Mouse (Mus musculus): ENCODE results near the gene Sco1. TPM values are rescaled to one million over a fixed set of nuclear protein-coding genes. Genes with fewer than 3 reads are reported as not detected.
A peak's percentile ranks its signal among the peaks of the same experiment; 100 is the strongest.

Sco1 gene
- total and polyA plus RNA-seq, 3 experiments = 15.4 to 32.7 (median 20.4) TPM

- Histone ChIP-seq H3K4me1 (ENCODE audit: control insufficient read depth in 1 of 2, insufficient read depth in 2 of 2) (peaks cover 8 to 24% of the 10 kb centered on the region in 2 experiments), H3K36me3 (replicated peaks in 1 of 2; ENCODE audit: control insufficient read depth in 1 of 2, insufficient read depth in 1 of 2, low read length in 1 of 2) (no peaks in the 10 kb centered on the region), H3K79me2 (replicated peaks; ENCODE audit: control insufficient read depth, extremely low read depth, insufficient read depth, poor library complexity, severe bottlenecking) (no peaks in the 10 kb centered on the region), H3K9me3 (replicated peaks; ENCODE audit: low read length) (no peaks in the 10 kb centered on the region), H3K9ac (ENCODE audit: insufficient read depth, low read depth) (no peak overlapping the region), H3K4me3 (replicated peaks in 1 of 3; ENCODE audit: low read depth in 2 of 3, low read length in 2 of 3, poor library complexity in 1 of 3) (no peak overlapping the region), H3K27ac (ENCODE audit: insufficient read depth, low read depth) (no peak overlapping the region), H3K4me2 (ENCODE audit: insufficient read depth, low read depth, poor library complexity, severe bottlenecking) (0 out of 2 replicates have a peak overlapping the region, but pooled peaks have one; percentile 2), H3K27me3 (replicated peaks) (peaks cover 61% of the 10 kb centered on the region)
- peak; percentile 92 for DNase-seq (ENCODE audit: extremely low read depth)
- in situ Hi-C loops (cut with MboI; ENCODE audit: low pct_ligation_motif_present, low pct_unique_long_range_greater_than_20kb, low sequenced_read_pairs) = no loop called here
- TF ChIP-seq E2F4 (IDR thresholded peaks at IDR 0.05; ENCODE audit: insufficient replicate concordance, low read depth, low read length) (0 out of 2 replicates have a peak, but pooled peaks have one; percentile 59), USF1 (IDR thresholded peaks at IDR 0.05; ENCODE audit: low read depth, low read length) (no peak), POLR2A (IDR thresholded peaks at IDR 0.05; ENCODE audit: low read depth, low read length) (no peak), NELFE (IDR thresholded peaks at IDR 0.05; ENCODE audit: low read depth, low read length) (peak; percentile 62; the same call in 1 of the 2 replicates), MAFK (IDR thresholded peaks at IDR 0.05; ENCODE audit: insufficient replicate concordance, low read length) (no peak), ZC3H11A (IDR thresholded peaks at IDR 0.05; ENCODE audit: low read depth, low read length) (peak; percentile 86), SMC3 (IDR thresholded peaks at IDR 0.05; ENCODE audit: low read depth, low read length) (peak; percentile 96), GABPA (IDR thresholded peaks at IDR 0.05; ENCODE audit: insufficient replicate concordance, low read depth, low read length) (no peak), HCFC1 (IDR thresholded peaks at IDR 0.05; ENCODE audit: low read depth, low read length) (no peak), ELF1 (IDR thresholded peaks at IDR 0.05; ENCODE audit: low read depth, low read length) (0 out of 2 replicates have a peak, but pooled peaks have one; percentile 31), ETS1 (conservative IDR thresholded peaks at IDR 0.05; ENCODE audit: low read depth, low read length) (no peak), TCF12 (IDR thresholded peaks at IDR 0.05; ENCODE audit: low read depth, low read length) (no peak), ZKSCAN1 (IDR thresholded peaks at IDR 0.05; ENCODE audit: borderline replicate concordance, low read depth, low read length) (no peak), POLR2AphosphoS2 (IDR thresholded peaks at IDR 0.05; ENCODE audit: low read depth, low read length) (no peak), PAX5 (IDR thresholded peaks at IDR 0.05; ENCODE audit: low read length) (no peak), ZMIZ1 (IDR thresholded peaks at IDR 0.05; ENCODE audit: low read depth, low read length) (no peak), KAT2A (IDR thresholded peaks at IDR 0.05; ENCODE audit: insufficient replicate concordance, low read length) (no peak), MEF2A (IDR thresholded peaks at IDR 0.05; ENCODE audit: borderline replicate concordance, low read depth, low read length) (no peak; the same call in 1 of the 2 replicates), MXI1 (IDR thresholded peaks at IDR 0.05; ENCODE audit: low read depth, low read length) (no peak), NRF1 (IDR thresholded peaks at IDR 0.05; ENCODE audit: low read depth, low read length) (no peak), CTCF (conservative IDR thresholded peaks at IDR 0.05 in 1 of 2, IDR thresholded peaks at IDR 0.05 in 1 of 2; ENCODE audit: low read depth in 2 of 2, low read length in 2 of 2) (peak; percentile 56 to 97), RAD21 (IDR thresholded peaks at IDR 0.05; ENCODE audit: low read depth, low read length) (peak; percentile 99), EP300 (IDR thresholded peaks at IDR 0.05; ENCODE audit: low read length) (0 out of 2 replicates have a peak, but pooled peaks have one; percentile 17), USF2 (conservative IDR thresholded peaks at IDR 0.05; ENCODE audit: low read depth, low read length) (no peak), TBP (conservative IDR thresholded peaks at IDR 0.05; ENCODE audit: low read depth, low read length) (no peak), JUN (IDR thresholded peaks at IDR 0.05; ENCODE audit: insufficient read depth, low read depth, low read length) (no peak), CHD1 (IDR thresholded peaks at IDR 0.05; ENCODE audit: low read depth, low read length) (no peak), JUND (conservative IDR thresholded peaks at IDR 0.05; ENCODE audit: low read depth, low read length) (0 out of 2 replicates have a peak, but pooled peaks have one; percentile 21), MAZ (IDR thresholded peaks at IDR 0.05; ENCODE audit: low read depth, low read length) (0 out of 2 replicates have a peak, but pooled peaks have one; percentile 31), UBTF (IDR thresholded peaks at IDR 0.05; ENCODE audit: low read depth, low read length) (no peak), BHLHE40 (IDR thresholded peaks at IDR 0.05; ENCODE audit: low read depth, low read length) (no peak; the same call in 1 of the 2 replicates), CHD2 (IDR thresholded peaks at IDR 0.05; ENCODE audit: low read length) (peak; percentile 43; the same call in 1 of the 2 replicates), SIN3A (IDR thresholded peaks at IDR 0.05; ENCODE audit: low read length) (peak; percentile 47; the same call in 1 of the 2 replicates), MAX (IDR thresholded peaks at IDR 0.05; ENCODE audit: low read length) (peak; percentile 49; the same call in 1 of the 2 replicates), MYC (IDR thresholded peaks at IDR 0.05; ENCODE audit: low read depth, low read length) (0 out of 2 replicates have a peak, but pooled peaks have one; percentile 12), ZNF384 (IDR thresholded peaks at IDR 0.05; ENCODE audit: low read depth, low read length) (peak; percentile 13; the same call in 1 of the 2 replicates), RCOR1 (conservative IDR thresholded peaks at IDR 0.05; ENCODE audit: low read depth, low read length) (0 out of 2 replicates have a peak, but pooled peaks have one; percentile 53), IRF4 (IDR thresholded peaks at IDR 0.05; ENCODE audit: low read depth, low read length) (0 out of 2 replicates have a peak, but pooled peaks have one; percentile 31)
- dilution Hi-C loops (cut with MboI; ENCODE audit: extremely low pct_ligation_motif_present, extremely low pct_unique_long_range_greater_than_20kb, low sequenced_read_pairs) = no loop called here
Observed at GRCm38 (mm10) chr11:67085489-67085888, 33.0 kb downstream of the Sco1 start.
